Comparison of ENCODE assay signal across 8 mouse cellular contexts in genomic region chr13:76056896-76057266, GRCm38 (mm10). TPM values are rescaled to one million over a fixed set of nuclear protein-coding genes. Genes with fewer than 3 reads are reported as not detected.
DNase-seq lines count a peak whose midpoint lies in the region; ATAC-seq and TF ChIP-seq lines count a peak whose summit lies in the region.

Gene Gpr150 (minus strand): TSS chr13:76056996.

- DNase-seq in kidney, postnatal 0 days (ENCODE audit: low spot score) = no peak
- no peak for DNase-seq in kidney, adult 18-20 months
- no peak for DNase-seq in intestine, embryonic 14.5 days (ENCODE audit: low spot score)
- no peak for DNase-seq in thymus, postnatal 25 days
- DNase-seq in left cerebral cortex, postnatal 4 days = no peak
- DNase-seq in layer of hippocampus, adult 11-12 months (ENCODE audit: low spot score) = no peak

- no peaks in the 10 kb centered on the region for H3K9me3 ChIP-seq in kidney, postnatal 0 days (replicated peaks; ENCODE audit: low read length)
- no peaks in the 10 kb centered on the region for H3K9me3 ChIP-seq in embryonic facial prominence, embryonic 13.5 days
- no peaks in the 10 kb centered on the region for H3K9me3 ChIP-seq in intestine, embryonic 14.5 days (ENCODE audit: control insufficient read depth, low read length)

- TF ChIP-seq POLR2A in myocyte (IDR thresholded peaks at IDR 0.05; ENCODE audit: insufficient read length, low read depth) = no peak

- peaks cover 14% of the 10 kb centered on the region for H3K27me3 ChIP-seq in kidney, postnatal 0 days (ENCODE audit: insufficient read depth, low read length)
- H3K27me3 ChIP-seq in embryonic facial prominence, embryonic 13.5 days = peaks cover 65% of the 10 kb centered on the region
- peaks cover 50% of the 10 kb centered on the region for H3K27me3 ChIP-seq in intestine, embryonic 14.5 days (replicated peaks; ENCODE audit: control insufficient read depth, insufficient read depth, low read length)
- H3K27me3 ChIP-seq in myocyte (ENCODE audit: control insufficient read depth, insufficient read depth, insufficient read length) = peaks cover 14% of the 10 kb centered on the region

- ATAC-seq in kidney, postnatal 0 days (replicated peaks; ENCODE audit: low FRiP score, low read depth) = no peak
- no peak for ATAC-seq in embryonic facial prominence, embryonic 13.5 days (ENCODE audit: insufficient number of reproducible peaks, insufficient read depth, low FRiP score, low TSS enrichment, low read depth)
- no peak for ATAC-seq in intestine, embryonic 14.5 days (replicated peaks; ENCODE audit: low FRiP score, low TSS enrichment, low read depth)

- H3K4me3 ChIP-seq in kidney, postnatal 0 days (replicated peaks; ENCODE audit: low read depth, low read length) = peak within 1 kb of the TSS; percentile 48
- H3K4me3 ChIP-seq in embryonic facial prominence, embryonic 13.5 days = peak within 1 kb of the TSS; percentile 50
- peak within 1 kb of the TSS; percentile 31 for H3K4me3 ChIP-seq in intestine, embryonic 14.5 days (ENCODE audit: low read depth, low read length)
- H3K4me3 ChIP-seq in myocyte = no peak within 1 kb of the TSS

- intact Hi-C loops in left cerebral cortex, postnatal 4 days (cut with DNase I) = no loop called here

- no peak within 1 kb of the TSS for H3ac ChIP-seq in myocyte (ENCODE audit: control insufficient read depth, insufficient read length)

- no peak within 1 kb of the TSS for H3K27ac ChIP-seq in kidney, postnatal 0 days
- no peak within 1 kb of the TSS for H3K27ac ChIP-seq in embryonic facial prominence, embryonic 13.5 days
- H3K27ac ChIP-seq in intestine, embryonic 14.5 days (ENCODE audit: low read depth) = no peak within 1 kb of the TSS

- H3K4me1 ChIP-seq in kidney, postnatal 0 days (replicated peaks; ENCODE audit: insufficient read depth, low read length) = 0 out of 2 replicates have a peak, but pooled peaks cover 12% of the 10 kb centered on the region
- H3K4me1 ChIP-seq in embryonic facial prominence, embryonic 13.5 days = peaks cover 17% of the 10 kb centered on the region
- H3K4me1 ChIP-seq in intestine, embryonic 14.5 days (replicated peaks; ENCODE audit: control insufficient read depth, insufficient read depth, low read length) = peaks cover 8% of the 10 kb centered on the region; the same call in 1 of the 2 replicates

- peak within 1 kb of the TSS; percentile 25; the same call in 1 of the 2 replicates for H3K9ac ChIP-seq in kidney, postnatal 0 days (ENCODE audit: low read depth, low read length)
- peak within 1 kb of the TSS; percentile 54 for H3K9ac ChIP-seq in embryonic facial prominence, embryonic 13.5 days
- H3K9ac ChIP-seq in intestine, embryonic 14.5 days (ENCODE audit: low read length) = no peak within 1 kb of the TSS; the same call in 1 of the 2 replicates

- no peaks in the 10 kb centered on the region for H3K79me2 ChIP-seq in myocyte (ENCODE audit: control insufficient read depth, insufficient read depth)

- peak within 1 kb of the TSS; percentile 92 for H3K4me2 ChIP-seq in kidney, postnatal 0 days (ENCODE audit: low read length)
- H3K4me2 ChIP-seq in embryonic facial prominence, embryonic 13.5 days = peak within 1 kb of the TSS; percentile 97
- peak within 1 kb of the TSS; percentile 85 for H3K4me2 ChIP-seq in intestine, embryonic 14.5 days (ENCODE audit: low read length)
- H3K4me2 ChIP-seq in myocyte (ENCODE audit: low read depth) = peak within 1 kb of the TSS; percentile 58

- no peak for TF ChIP-seq CTCF in kidney, postnatal 0 days (IDR thresholded peaks at IDR 0.05; ENCODE audit: low read depth)

- no peaks in the 10 kb centered on the region for H3K36me3 ChIP-seq in kidney, postnatal 0 days (ENCODE audit: insufficient read depth, low read length)
- H3K36me3 ChIP-seq in embryonic facial prominence, embryonic 13.5 days = no peaks in the 10 kb centered on the region
- H3K36me3 ChIP-seq in intestine, embryonic 14.5 days (ENCODE audit: control insufficient read depth, insufficient read depth, low read length) = no peaks in the 10 kb centered on the region
- no peaks in the 10 kb centered on the region for H3K36me3 ChIP-seq in myocyte (ENCODE audit: control insufficient read depth, insufficient read depth)

- 16% methylated on average over 10 of the region's 10 CpGs for WGBS in kidney, postnatal 0 days
- WGBS in embryonic facial prominence, embryonic 13.5 days = 13% methylated on average over 10 of the region's 10 CpGs
- whole genome bisulfite sequencing in intestine, embryonic 14.5 days = 22% methylated on average over 10 of the region's 10 CpGs

TF ChIP-seq in myocyte, 11 proteins besides CTCF, POLR2A, EP300 and RAD21:
- no peak for TF ChIP-seq TCF3 (IDR thresholded peaks at IDR 0.05; ENCODE audit: insufficient read length, low read depth)
- TF ChIP-seq SRF (IDR thresholded peaks at IDR 0.05; ENCODE audit: control insufficient read depth, insufficient read length, low read depth) = no peak
- TF ChIP-seq USF1 (IDR thresholded peaks at IDR 0.05; ENCODE audit: low read depth) = no peak
- TF ChIP-seq POLR2AphosphoS2 (IDR thresholded peaks at IDR 0.05; ENCODE audit: insufficient read length, low read depth) = no peak

RNA-seq across cellular contexts. Expression of gene Gpr150, which starts in this region (rescaled TPM):
- polyA plus RNA-seq in kidney, postnatal 0 days (2015; fragmentation: Nextera tagmentation; extraction: Ambion mirVana) = 0.31 and 0.50 TPM in 2 replicates
- polyA plus RNA-seq in embryonic facial prominence, embryonic 13.5 days (2015; fragmentation: Nextera tagmentation; extraction: Ambion mirVana) = 0.12 TPM in 1 of 2 replicates, not detected in the other
- polyA plus RNA-seq in intestine, embryonic 14.5 days (2014; fragmentation: Nextera tagmentation; extraction: Ambion mirVana) = 0.11 and 0.19 TPM in 2 replicates
- polyA plus RNA-seq in myocyte (2012; fragmentation: generic; extraction: Trizol) = not detected
- total RNA-seq in left cerebral cortex, postnatal 4 days (2021) = 1 to 10 TPM; 2.8 to 2.9 TPM
